14 mouse cellular contexts compared by ENCODE assay signal in the genomic region with DNA sequence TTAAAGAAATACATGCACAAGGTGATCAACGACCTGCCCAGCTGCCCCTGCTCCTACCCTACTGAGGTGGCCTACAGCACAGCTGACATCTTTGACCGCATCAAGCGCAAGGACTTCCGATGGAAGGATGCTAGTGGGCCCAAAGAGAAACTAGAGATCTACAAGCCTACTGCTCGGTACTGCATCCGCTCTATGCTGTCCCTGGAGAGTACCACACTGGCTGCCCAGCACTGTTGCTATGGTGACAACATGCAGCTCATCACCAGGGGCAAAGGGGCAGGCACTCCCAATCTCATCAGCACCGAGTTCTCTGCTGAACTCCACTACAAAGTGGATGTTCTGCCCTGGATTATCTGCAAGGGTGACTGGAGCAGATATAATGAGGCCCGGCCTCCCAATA.
DNase-seq lines count a peak whose midpoint lies in the region; ATAC-seq and TF ChIP-seq lines count a peak whose summit lies in the region.
"Had no signal": no experiment of that assay in that cellular context is flagged by ENCODE, and none has a peak within 500 bp of the region (broad histone marks: within the 10 kb centered on the region; RNA-seq: fewer than 3 reads in every experiment).

No protein-coding gene starts in this region.

- 0 out of 2 replicates have a peak, but pooled peaks have one; percentile 67 for ATAC-seq in embryonic facial prominence, embryonic 11.5 days (replicated peaks; ENCODE audit: insufficient number of reproducible peaks, low FRiP score, low TSS enrichment, low read depth)
- ATAC-seq in hindbrain, embryonic 13.5 days (ENCODE audit: low FRiP score), result peak; percentile 61; the same call in 1 of the 2 replicates
- peak; percentile 89 for ATAC-seq in midbrain, embryonic 15.5 days (replicated peaks)
- ATAC-seq in megakaryocyte-erythroid progenitor cell, adult 5-6 weeks (replicated peaks; ENCODE audit: low FRiP score, low TSS enrichment, poor library complexity, severe bottlenecking), result no peak
- ATAC-seq: lung, postnatal 0 days; Patski had no signal

- H3K4me1 ChIP-seq in embryonic facial prominence, embryonic 11.5 days (ENCODE audit: control insufficient read depth, insufficient read depth, low read length), result no peaks in the 10 kb centered on the region
- H3K4me1 ChIP-seq in embryonic facial prominence, embryonic 10.5 days, result peaks cover 5% of the 10 kb centered on the region
- peaks cover 6% of the 10 kb centered on the region for H3K4me1 ChIP-seq in hindbrain, embryonic 13.5 days (replicated peaks)
- H3K4me1 ChIP-seq in midbrain, embryonic 15.5 days, result peaks cover 4% of the 10 kb centered on the region; the same call in 1 of the 2 replicates
- H3K4me1 ChIP-seq in cerebellum, adult 2 months (ENCODE audit: control insufficient read depth, insufficient read depth, low read length), result no peaks in the 10 kb centered on the region
- H3K4me1 ChIP-seq: embryonic facial prominence, embryonic 13.5 days had no signal

- H3K27ac ChIP-seq in embryonic facial prominence, embryonic 11.5 days (replicated peaks; ENCODE audit: low read depth, low read length), result no peak overlapping the region
- no peak overlapping the region for H3K27ac ChIP-seq in embryonic facial prominence, embryonic 10.5 days (replicated peaks)
- H3K27ac ChIP-seq in hindbrain, embryonic 13.5 days, result no peak overlapping the region
- no peak overlapping the region for H3K27ac ChIP-seq in midbrain, embryonic 15.5 days
- H3K27ac ChIP-seq in cerebellum, adult 2 months (ENCODE audit: insufficient read depth, low read length), result no peak overlapping the region
- H3K27ac ChIP-seq: embryonic facial prominence, embryonic 13.5 days had no signal

- no peaks in the 10 kb centered on the region for H3K9me3 ChIP-seq in embryonic facial prominence, embryonic 11.5 days (replicated peaks; ENCODE audit: control insufficient read depth, low read length)
- H3K9me3 ChIP-seq in embryonic facial prominence, embryonic 10.5 days, result no peaks in the 10 kb centered on the region
- H3K9me3 ChIP-seq in hindbrain, embryonic 13.5 days, result no peaks in the 10 kb centered on the region
- no peaks in the 10 kb centered on the region for H3K9me3 ChIP-seq in midbrain, embryonic 15.5 days
- H3K9me3 ChIP-seq: embryonic facial prominence, embryonic 13.5 days had no signal

- no peak overlapping the region for H3K4me2 ChIP-seq in embryonic facial prominence, embryonic 11.5 days (ENCODE audit: low read depth, low read length)
- no peak overlapping the region for H3K4me2 ChIP-seq in hindbrain, embryonic 13.5 days
- H3K4me2 ChIP-seq in midbrain, embryonic 15.5 days, result no peak overlapping the region
- H3K4me2 ChIP-seq: embryonic facial prominence, embryonic 13.5 days had no signal

- no peak for DNase-seq in embryonic facial prominence, embryonic 11.5 days (ENCODE audit: low spot score)
- no peak for DNase-seq in embryonic facial prominence, embryonic 10.5 days (ENCODE audit: low spot score)
- DNase-seq in MN1 (ENCODE audit: low spot score), result peak; percentile 24
- no peak for DNase-seq in right cerebral cortex, adult 18-20 months
- no peak for DNase-seq in cerebellum, adult 2 months
- DNase-seq: cerebellum, postnatal 25 days; kidney, adult 9 months had no signal

- 70% methylated on average over 8 of the region's 8 CpGs for WGBS in embryonic facial prominence, embryonic 11.5 days
- 75% methylated on average over 8 of the region's 8 CpGs for WGBS in embryonic facial prominence, embryonic 10.5 days
- 64% methylated on average over 8 of the region's 8 CpGs for WGBS in hindbrain, embryonic 13.5 days
- 63% methylated on average over 8 of the region's 8 CpGs for WGBS in midbrain, embryonic 15.5 days
- 62% methylated on average over 8 of the region's 8 CpGs for WGBS in cerebellum, adult 2 months

- no peaks in the 10 kb centered on the region for H3K27me3 ChIP-seq in embryonic facial prominence, embryonic 11.5 days (ENCODE audit: control insufficient read depth, insufficient read depth, low read length)
- no peaks in the 10 kb centered on the region for H3K27me3 ChIP-seq in embryonic facial prominence, embryonic 10.5 days (replicated peaks; ENCODE audit: low read depth, poor library complexity, severe bottlenecking)
- no peaks in the 10 kb centered on the region for H3K27me3 ChIP-seq in hindbrain, embryonic 13.5 days
- no peaks in the 10 kb centered on the region for H3K27me3 ChIP-seq in midbrain, embryonic 15.5 days (replicated peaks)
- H3K27me3 ChIP-seq in cerebellum, adult 2 months (ENCODE audit: control insufficient read depth, insufficient read depth, low read length), result no peaks in the 10 kb centered on the region
- H3K27me3 ChIP-seq: CH12.LX; embryonic facial prominence, embryonic 13.5 days had no signal

- H3K4me3 ChIP-seq in embryonic facial prominence, embryonic 11.5 days (ENCODE audit: low read depth, low read length), result no peak overlapping the region
- no peak overlapping the region for H3K4me3 ChIP-seq in embryonic facial prominence, embryonic 10.5 days
- H3K4me3 ChIP-seq in hindbrain, embryonic 13.5 days, result no peak overlapping the region
- no peak overlapping the region for H3K4me3 ChIP-seq in midbrain, embryonic 15.5 days
- no peak overlapping the region for H3K4me3 ChIP-seq in cerebellum, adult 2 months (replicated peaks; ENCODE audit: insufficient read depth, low read depth, low read length)
- H3K4me3 ChIP-seq: embryonic facial prominence, embryonic 13.5 days had no signal

- no peak for TF ChIP-seq POLR2A in cerebellum, adult 2 months (IDR thresholded peaks at IDR 0.05; ENCODE audit: borderline replicate concordance, insufficient read depth, low read length)

- H3K9ac ChIP-seq in embryonic facial prominence, embryonic 11.5 days (replicated peaks; ENCODE audit: low read length), result no peak overlapping the region
- H3K9ac ChIP-seq in hindbrain, embryonic 13.5 days, result no peak overlapping the region
- no peak overlapping the region for H3K9ac ChIP-seq in midbrain, embryonic 15.5 days
- H3K9ac ChIP-seq: embryonic facial prominence, embryonic 13.5 days had no signal

- H3K36me3 ChIP-seq in embryonic facial prominence, embryonic 11.5 days (replicated peaks; ENCODE audit: control insufficient read depth, insufficient read depth, low read depth, low read length), result no peaks in the 10 kb centered on the region
- H3K36me3 ChIP-seq in embryonic facial prominence, embryonic 10.5 days (replicated peaks), result no peaks in the 10 kb centered on the region
- no peaks in the 10 kb centered on the region for H3K36me3 ChIP-seq in hindbrain, embryonic 13.5 days
- H3K36me3 ChIP-seq in midbrain, embryonic 15.5 days (replicated peaks), result no peaks in the 10 kb centered on the region

- no peak for TF ChIP-seq CTCF in cerebellum, adult 2 months (IDR thresholded peaks at IDR 0.05; ENCODE audit: borderline replicate concordance, insufficient read depth, low read depth, low read length)
